ENCODE assay signal across 22 mouse cellular contexts in the genomic region with DNA sequence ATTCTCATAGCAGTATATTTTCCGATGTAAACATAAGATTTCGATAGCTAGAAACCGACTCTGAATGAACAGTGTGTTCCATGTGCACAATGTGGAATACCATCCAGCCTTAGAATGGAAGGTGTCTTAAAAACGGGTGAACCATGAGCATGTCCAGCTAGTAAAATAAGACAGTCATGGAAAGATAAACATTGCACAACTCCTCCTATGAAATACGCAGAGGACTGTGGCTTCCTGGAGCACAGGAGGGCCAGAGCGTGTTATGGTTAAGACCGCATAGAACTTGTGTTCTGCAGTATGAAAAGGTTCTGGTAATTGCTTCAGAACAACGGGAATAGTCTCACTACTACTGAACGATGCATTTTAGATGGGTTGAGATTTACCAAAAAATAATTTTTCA. TPM values are rescaled to one million over a fixed set of nuclear protein-coding genes. Genes with fewer than 3 reads are reported as not detected.
DNase-seq lines count a peak whose midpoint lies in the region; ATAC-seq and TF ChIP-seq lines count a peak whose summit lies in the region.
"Had no signal": no experiment of that assay in that cellular context is flagged by ENCODE, and none has a peak within 500 bp of the region (broad histone marks: within the 10 kb centered on the region; RNA-seq: fewer than 3 reads in every experiment).

No protein-coding gene starts in this region.

- no peak for TF ChIP-seq CTCF in lung, postnatal 0 days (IDR thresholded peaks at IDR 0.05)
- TF ChIP-seq CTCF in lung, adult 2 months (IDR thresholded peaks at IDR 0.05; ENCODE audit: insufficient read depth, low read length), result no peak
- TF ChIP-seq CTCF in gastrocnemius, adult 2 months (IDR thresholded peaks at IDR 0.05), result no peak

- H3K9ac ChIP-seq in lung, postnatal 0 days (replicated peaks; ENCODE audit: low read depth), result no peak overlapping the region
- H3K9ac ChIP-seq: embryonic facial prominence, embryonic 12.5 days; forebrain, embryonic 12.5 days; heart, embryonic 15.5 days; hindbrain, embryonic 12.5 days had no signal

- H3K36me3 ChIP-seq in lung, postnatal 0 days (ENCODE audit: insufficient read depth, low read length), result peaks cover 6% of the 10 kb centered on the region
- H3K36me3 ChIP-seq: embryonic facial prominence, embryonic 12.5 days; forebrain, embryonic 12.5 days; heart, embryonic 15.5 days; hindbrain, embryonic 12.5 days had no signal

- WGBS in lung, postnatal 0 days, result 59% methylated on average over 9 of the region's 9 CpGs
- WGBS in lung, adult 2 months, result 55% methylated on average over 9 of the region's 9 CpGs
- 34% methylated on average over 9 of the region's 9 CpGs for WGBS in large intestine, adult 2 months

- no peak for TF ChIP-seq POLR2A in lung, adult 2 months (IDR thresholded peaks at IDR 0.05; ENCODE audit: borderline replicate concordance, extremely low read depth, low read depth, low read length)

- TF ChIP-seq EP300 in lung, postnatal 0 days (IDR thresholded peaks at IDR 0.05), result peak; percentile 66

- H3K9me3 ChIP-seq in lung, postnatal 0 days (ENCODE audit: low read length), result no peaks in the 10 kb centered on the region
- H3K9me3 ChIP-seq: embryonic facial prominence, embryonic 12.5 days; forebrain, embryonic 12.5 days; heart, embryonic 15.5 days; hindbrain, embryonic 12.5 days had no signal

- no peak overlapping the region for H3K4me2 ChIP-seq in lung, postnatal 0 days (replicated peaks; ENCODE audit: low read depth, low read length)
- H3K4me2 ChIP-seq: embryonic facial prominence, embryonic 12.5 days; forebrain, embryonic 12.5 days; heart, embryonic 15.5 days; hindbrain, embryonic 12.5 days had no signal

- H3K4me1 ChIP-seq in lung, postnatal 0 days (ENCODE audit: insufficient read depth, low read depth, low read length), result peaks cover 28% of the 10 kb centered on the region
- peaks cover 48% of the 10 kb centered on the region for H3K4me1 ChIP-seq in lung, adult 2 months (ENCODE audit: control insufficient read depth, insufficient read depth, low read length)
- H3K4me1 ChIP-seq: forebrain, embryonic 12.5 days; hindbrain, embryonic 12.5 days had no signal

- intact Hi-C loops in gastrocnemius, adult 2 months (cut with DNase I), result no loop called here

- no peak for ATAC-seq in lung, postnatal 0 days
- ATAC-seq: activated CD4-positive, CD25-positive, alpha-beta regulatory T cell, adult 4 months; forebrain, embryonic 16.5 days; hindbrain, embryonic 16.5 days; inflammation-experienced regulatory T-cells, adult 6 months; Patski had no signal

- DNase-seq in heart, adult 11 months, result peak; percentile 2
- no peak for DNase-seq in heart, postnatal 4 days
- DNase-seq in lung, postnatal 0 days (ENCODE audit: low spot score), result peak; percentile 68
- no peak for DNase-seq in lung, adult 2 months
- DNase-seq in large intestine, adult 2 months (ENCODE audit: low read depth, low spot score), result peak; percentile 85
- no peak for DNase-seq in gastrocnemius, adult 2 months
- DNase-seq in retina, embryonic 14.5 days (ENCODE audit: low spot score), result no peak
- DNase-seq: adrenal gland, postnatal 14 days; cerebellum, adult 11-12 months; cerebellum, adult 9-10 months; cerebellum, postnatal 25 days; gastrocnemius, postnatal 14 days had no signal

- H3K27ac ChIP-seq in lung, postnatal 0 days (ENCODE audit: low read length), result peak overlapping the region; percentile 73
- H3K27ac ChIP-seq in gastrocnemius, adult 2 months, result no peak overlapping the region
- H3K27ac ChIP-seq: embryonic facial prominence, embryonic 12.5 days; forebrain, embryonic 12.5 days; heart, embryonic 15.5 days; hindbrain, embryonic 12.5 days had no signal

- no peak overlapping the region for H3K4me3 ChIP-seq in lung, postnatal 0 days (ENCODE audit: low read depth, low read length)
- no peak overlapping the region for H3K4me3 ChIP-seq in lung, adult 2 months (replicated peaks; ENCODE audit: extremely low read depth, low read depth, low read length)
- no peak overlapping the region for H3K4me3 ChIP-seq in gastrocnemius, adult 2 months
- H3K4me3 ChIP-seq: embryonic facial prominence, embryonic 12.5 days; forebrain, embryonic 12.5 days; heart, embryonic 15.5 days; hindbrain, embryonic 12.5 days had no signal

- H3K27me3 ChIP-seq in lung, postnatal 0 days (replicated peaks; ENCODE audit: insufficient read depth, low read length), result no peaks in the 10 kb centered on the region
- H3K27me3 ChIP-seq: CH12.LX; embryonic facial prominence, embryonic 12.5 days; heart, embryonic 15.5 days; hindbrain, embryonic 12.5 days; Patski had no signal

RNA-seq across cellular contexts. Expression of gene Anxa3, which starts 6.8 kb away (rescaled TPM):
- 10 to 100 TPM; 43.7 to 49.1 TPM for total RNA-seq in heart, postnatal 4 days (2021)
- 436 and 556 TPM in 2 replicates for polyA plus RNA-seq in lung, postnatal 0 days (2015; fragmentation: Nextera tagmentation; extraction: Ambion mirVana)
- 69.9 and 103 TPM in 2 replicates for polyA plus RNA-seq in lung, adult 2 months (2012; rRNA removed)
- 6.5 and 7.3 TPM in 2 replicates for polyA plus RNA-seq in large intestine, adult 2 months (2012; rRNA removed)
- total RNA-seq in gastrocnemius, adult 2 months (2021), result 10 to 100 TPM; 11.9 to 22.3 TPM

Comparison
In these comparisons a context has a peak if more than half of its experiments do, and no peak if none do; other contexts are left out.
1. DNase-seq: peak in heart, adult 11 months (single experiment), lung, postnatal 0 days (single experiment) and large intestine, adult 2 months (single experiment); none in heart, postnatal 4 days (single experiment), lung, adult 2 months (single experiment), gastrocnemius, adult 2 months (single experiment) and retina, embryonic 14.5 days (single experiment).